Mouse (Mus musculus): ENCODE measurements around the gene Dennd1a. TPM values are rescaled to one million over a fixed set of nuclear protein-coding genes. Genes with fewer than 3 reads are reported as not detected.

Dennd1a gene
- polyA plus RNA-seq, 1 experiment, result 20.8 TPM

- H3K4me3 ChIP-seq (replicated peaks; ENCODE audit: extremely low read depth, low read depth, low read length), result no peak overlapping the region
- DNase-seq, result no peak
- TF ChIP-seq POLR2A (IDR thresholded peaks at IDR 0.05; ENCODE audit: borderline replicate concordance, extremely low read depth, low read depth, low read length), result no peak
- no peak for TF ChIP-seq CTCF (IDR thresholded peaks at IDR 0.05; ENCODE audit: insufficient read depth, low read length)
- peaks cover 5% of the 10 kb centered on the region; the same call in 1 of the 2 replicates for H3K4me1 ChIP-seq (ENCODE audit: control insufficient read depth, insufficient read depth, low read length)
- 74% methylated on average over 3 of the region's 3 CpGs for WGBS
These were observed 505.8 kb downstream of the Dennd1a start for GRCm38 (mm10) chr2:37781421-37781820.

DNA sequence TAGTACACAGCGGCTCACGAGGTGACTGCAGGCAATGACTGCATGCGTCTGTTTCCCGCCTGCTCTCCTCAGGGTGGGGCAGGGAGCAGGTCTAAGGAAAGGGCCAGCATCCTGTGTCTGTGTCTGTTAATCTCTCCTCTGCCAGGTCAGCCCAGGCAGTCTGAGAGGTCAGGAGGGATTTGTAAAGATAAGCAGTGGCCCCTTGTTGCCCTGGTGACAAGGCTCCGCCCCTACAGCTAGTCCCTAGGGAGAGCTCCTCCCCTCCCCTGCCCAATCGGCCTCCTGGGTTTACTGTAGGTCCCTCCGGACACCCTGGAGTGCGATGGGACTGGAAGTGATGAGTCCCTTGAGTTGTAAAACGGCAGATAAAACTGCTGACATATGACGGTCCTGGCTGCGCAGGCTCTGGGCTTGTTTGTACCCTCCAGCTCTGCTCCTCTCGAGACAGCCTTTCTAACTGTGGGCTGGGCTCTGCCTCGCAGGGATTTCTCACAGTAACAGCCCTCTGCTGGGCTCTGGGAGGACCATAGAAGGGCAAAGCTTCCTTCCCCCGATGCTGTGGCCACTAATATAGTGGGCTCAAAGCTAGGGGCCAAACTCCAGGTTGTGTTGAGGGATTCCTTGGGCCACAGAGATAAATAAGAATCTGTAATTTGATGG lies 506.8 kb downstream of the Dennd1a start:
- DNase-seq, result peak; percentile 31

DNA sequence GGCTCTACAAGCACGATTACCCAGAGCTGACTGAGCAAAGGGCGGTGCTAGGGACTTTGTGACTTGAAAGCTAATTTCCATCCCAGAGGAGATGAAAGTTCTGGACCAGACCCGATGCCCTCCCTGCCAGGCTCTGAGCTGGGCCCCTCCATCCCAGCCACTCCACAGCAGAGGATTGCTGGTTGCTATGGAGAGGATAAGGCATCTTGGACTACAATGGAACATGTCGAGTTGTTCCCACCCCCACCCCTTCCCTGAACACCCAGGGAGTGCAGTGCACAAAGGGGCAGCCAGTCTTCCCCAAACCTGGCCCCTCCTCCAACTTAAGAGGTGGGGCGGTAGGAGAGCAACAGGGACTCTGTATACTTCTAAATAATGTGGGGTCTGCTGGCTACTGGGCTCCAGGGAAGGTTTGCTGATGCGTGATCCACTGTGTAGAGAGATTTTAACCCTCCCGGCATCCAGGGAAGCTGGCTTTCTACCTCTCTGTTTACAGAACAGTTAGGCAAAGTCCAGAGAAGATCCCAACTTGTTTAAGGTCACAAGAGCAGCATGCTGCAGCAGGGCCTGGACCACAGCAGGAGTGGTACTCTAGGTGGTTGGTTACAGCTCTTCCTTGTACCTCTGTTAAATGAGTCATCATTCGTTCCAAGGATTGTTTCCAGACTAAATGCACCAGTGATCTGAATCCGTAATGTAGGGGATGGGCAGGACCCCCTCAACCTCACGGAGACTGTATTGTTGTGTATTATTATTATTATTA lies 509.1 kb downstream of the Dennd1a start:
- TF ChIP-seq POLR2A (IDR thresholded peaks at IDR 0.05; ENCODE audit: borderline replicate concordance, extremely low read depth, low read depth, low read length) (no peak), CTCF (IDR thresholded peaks at IDR 0.05; ENCODE audit: insufficient read depth, low read length) (no peak)
- H3K4me3 ChIP-seq (replicated peaks; ENCODE audit: extremely low read depth, low read depth, low read length), result no peak overlapping the region
- WGBS, result 63% methylated on average over 10 of the region's 10 CpGs

More for the DNA sequence above, 506.8 kb downstream of the Dennd1a start:
- Histone ChIP-seq H3K4me1 (ENCODE audit: control insufficient read depth, insufficient read depth, low read length) (peaks cover 5% of the 10 kb centered on the region; the same call in 1 of the 2 replicates), H3K4me3 (replicated peaks; ENCODE audit: extremely low read depth, low read depth, low read length) (peak overlapping the region; percentile 12)
- 5% methylated on average over 14 of the region's 14 CpGs for WGBS
- TF ChIP-seq POLR2A (IDR thresholded peaks at IDR 0.05; ENCODE audit: borderline replicate concordance, extremely low read depth, low read depth, low read length) (no peak), CTCF (IDR thresholded peaks at IDR 0.05; ENCODE audit: insufficient read depth, low read length) (no peak)

DNA sequence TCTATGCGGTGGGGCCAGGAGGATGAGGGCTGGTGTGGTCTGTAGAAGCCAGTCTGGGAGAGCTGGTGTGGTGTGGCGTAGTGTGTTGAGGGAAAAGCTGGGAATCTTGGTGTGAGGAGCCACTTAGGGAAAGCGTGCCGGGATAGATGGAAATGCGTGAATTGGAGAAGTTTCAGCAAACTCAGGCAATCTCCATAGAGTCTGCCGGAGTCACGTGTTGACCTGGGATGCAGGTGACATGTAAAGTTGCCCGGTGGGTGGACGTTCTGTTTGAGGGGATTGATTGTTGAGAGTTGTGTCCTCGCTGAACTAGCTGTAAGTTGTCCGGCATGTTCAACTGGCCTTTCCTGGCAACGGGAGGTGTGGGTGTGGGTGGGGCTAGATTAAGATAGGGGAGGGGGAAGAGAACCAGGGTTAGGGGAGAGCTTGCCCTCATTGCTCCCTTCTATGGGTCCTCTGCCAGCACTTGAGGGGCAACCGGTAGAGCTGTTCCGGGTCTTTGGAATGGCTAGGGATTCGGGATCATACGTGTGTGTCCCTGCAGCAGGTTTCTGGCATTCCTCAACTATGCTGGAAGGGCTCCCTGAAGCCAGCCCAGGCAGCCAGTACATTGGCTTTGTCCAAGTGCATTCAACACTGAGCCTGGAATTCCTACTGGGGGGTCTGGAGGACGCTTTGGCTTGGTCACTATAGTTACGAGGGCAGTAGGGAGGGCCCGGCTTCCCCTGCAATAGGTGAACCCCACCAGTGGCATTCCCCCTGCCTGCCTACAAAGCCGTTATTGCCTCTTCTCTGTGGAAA lies 510.4 kb downstream of the Dennd1a start:
- WGBS, result 36% methylated on average over 20 of the region's 20 CpGs
- Histone ChIP-seq H3K4me3 (replicated peaks; ENCODE audit: extremely low read depth, low read depth, low read length) (no peak overlapping the region), H3K4me1 (ENCODE audit: control insufficient read depth, insufficient read depth, low read length) (peaks cover 5% of the 10 kb centered on the region; the same call in 1 of the 2 replicates)
- DNase-seq, result no peak
- TF ChIP-seq POLR2A (IDR thresholded peaks at IDR 0.05; ENCODE audit: borderline replicate concordance, extremely low read depth, low read depth, low read length), result no peak
- TF ChIP-seq CTCF (IDR thresholded peaks at IDR 0.05; ENCODE audit: insufficient read depth, low read length), result no peak

More for the DNA sequence above, 509.1 kb downstream of the Dennd1a start:
- peaks cover 5% of the 10 kb centered on the region; the same call in 1 of the 2 replicates for H3K4me1 ChIP-seq (ENCODE audit: control insufficient read depth, insufficient read depth, low read length)
- no peak for DNase-seq

DNA sequence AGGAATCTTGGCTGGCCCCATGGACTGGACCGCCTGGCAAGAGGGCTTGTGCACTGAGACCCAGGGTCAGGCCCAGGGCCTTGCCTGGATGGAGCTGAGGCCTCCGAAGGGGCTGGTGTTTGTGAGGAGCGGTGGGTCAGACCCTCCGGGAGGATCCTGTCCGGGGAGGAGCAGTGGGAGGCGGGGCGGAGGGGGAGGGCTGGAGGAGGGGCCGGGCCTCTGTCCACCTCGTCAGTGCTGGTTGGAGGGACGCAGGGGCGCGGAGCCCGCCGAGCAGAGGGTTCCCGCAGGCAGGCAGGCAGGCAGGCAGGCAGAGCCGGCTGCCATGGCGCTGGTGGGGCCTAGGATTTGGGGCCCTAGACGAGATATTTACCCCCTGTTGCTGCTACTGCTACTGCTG lies 511.2 kb downstream of the Dennd1a start, which contains the start of gene Crb2:
Crb2 (plus strand) TSS at position 234 of the 400 bp plus-strand sequence.
- Histone ChIP-seq H3K4me1 (ENCODE audit: control insufficient read depth, insufficient read depth, low read length) (peaks cover 5% of the 10 kb centered on the region; the same call in 1 of the 2 replicates), H3K4me3 (replicated peaks; ENCODE audit: extremely low read depth, low read depth, low read length) (no peak within 1 kb of the TSS)
- WGBS, result 25% methylated on average over 18 of the region's 18 CpGs
- no peak for DNase-seq
- no peak for TF ChIP-seq POLR2A (IDR thresholded peaks at IDR 0.05; ENCODE audit: borderline replicate concordance, extremely low read depth, low read depth, low read length)
- TF ChIP-seq CTCF (IDR thresholded peaks at IDR 0.05; ENCODE audit: insufficient read depth, low read length), result no peak

DNA sequence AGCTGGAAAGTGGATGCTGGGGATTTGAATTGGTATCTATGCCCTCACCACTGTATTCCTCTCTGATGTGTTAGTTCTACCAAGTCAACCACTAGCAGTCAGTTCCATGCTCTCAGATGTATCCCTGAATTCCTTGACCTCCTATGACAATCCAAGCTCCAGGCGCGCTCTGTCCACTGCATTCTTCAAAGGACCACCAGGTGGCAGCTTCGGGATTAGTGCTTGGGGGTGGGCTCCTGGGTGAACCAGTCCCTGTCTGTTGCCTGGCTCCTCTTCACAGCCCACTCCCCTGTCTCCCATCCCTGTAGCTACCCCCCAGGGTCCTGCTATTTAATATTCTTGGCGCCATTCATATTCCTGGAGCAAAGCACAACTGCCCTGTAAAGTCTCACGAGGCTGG lies 512.6 kb downstream of the Dennd1a start:
- no peak for TF ChIP-seq POLR2A (IDR thresholded peaks at IDR 0.05; ENCODE audit: borderline replicate concordance, extremely low read depth, low read depth, low read length)
- TF ChIP-seq CTCF (IDR thresholded peaks at IDR 0.05; ENCODE audit: insufficient read depth, low read length), result peak; percentile 38; the same call in 1 of the 2 replicates
- peak; percentile 18 for DNase-seq
- no peak overlapping the region for H3K4me3 ChIP-seq (replicated peaks; ENCODE audit: extremely low read depth, low read depth, low read length)
- no peaks in the 10 kb centered on the region for H3K4me1 ChIP-seq (ENCODE audit: control insufficient read depth, insufficient read depth, low read length)
- WGBS, result 30% methylated on average over 5 of the region's 5 CpGs

GRCm38 (mm10) chr2:37771618-37772285 lies 515.4 kb downstream of the Dennd1a start:
- DNase-seq, result peak; percentile 86
- TF ChIP-seq CTCF (IDR thresholded peaks at IDR 0.05; ENCODE audit: insufficient read depth, low read length) (peak; percentile 68), POLR2A (IDR thresholded peaks at IDR 0.05; ENCODE audit: borderline replicate concordance, extremely low read depth, low read depth, low read length) (no peak)
- WGBS, result under 1% methylated on average over 18 of the region's 18 CpGs
- H3K4me1 ChIP-seq (ENCODE audit: control insufficient read depth, insufficient read depth, low read length), result no peaks in the 10 kb centered on the region
- H3K4me3 ChIP-seq (replicated peaks; ENCODE audit: extremely low read depth, low read depth, low read length), result peak overlapping the region; percentile 63

- DNase-seq, result no peak
- no peak overlapping the region for H3K4me3 ChIP-seq (replicated peaks; ENCODE audit: extremely low read depth, low read depth, low read length)
- H3K4me1 ChIP-seq (ENCODE audit: control insufficient read depth, insufficient read depth, low read length), result peaks cover 4% of the 10 kb centered on the region
- TF ChIP-seq CTCF (IDR thresholded peaks at IDR 0.05; ENCODE audit: insufficient read depth, low read length) (no peak), POLR2A (IDR thresholded peaks at IDR 0.05; ENCODE audit: borderline replicate concordance, extremely low read depth, low read depth, low read length) (no peak)
- WGBS, result 91% methylated on average over 8 of the region's 8 CpGs
These were observed 517.4 kb downstream of the Dennd1a start for GRCm38 (mm10) chr2:37769793-37770192.
